Mouse (Mus musculus) myocyte (in vitro differentiated cells): ENCODE results near the gene B130006D01Rik. TPM values are rescaled to one million over a fixed set of nuclear protein-coding genes. Genes with fewer than 3 reads are reported as not detected.

ENCODE experiments used
- H3K27me3 ChIP-seq: one replicate; pipeline ENCODE4 v1.6.1; 2011; ENCODE audit not compliant: control insufficient read depth, insufficient read depth, insufficient read length
- H3K36me3 ChIP-seq: one replicate; pipeline ENCODE4 v1.6.1; 2011; ENCODE audit not compliant: control insufficient read depth, insufficient read depth
- H3K4me2 ChIP-seq: one replicate; pipeline ENCODE4 v1.6.1; 2011; ENCODE audit warnings: low read depth, control low read depth
- H3K4me3 ChIP-seq: one replicate; pipeline ENCODE4 v1.5.1; 2011; ENCODE audit warnings: mild to moderate bottlenecking, control low read depth, moderate library complexity
- H3K79me2 ChIP-seq: one replicate; pipeline ENCODE4 v1.6.1; 2011; ENCODE audit not compliant: control insufficient read depth, insufficient read depth
- H3ac ChIP-seq: one replicate; pipeline ENCODE4 v1.6.1; 2011; ENCODE audit not compliant: control insufficient read depth, insufficient read length
- CEBPB ChIP-seq: IDR thresholded peaks from 2 replicates; pipeline ENCODE4 v1.6.1; 2011; ENCODE audit warnings: mild to moderate bottlenecking, moderate library complexity; ENCODE audit not compliant: poor library complexity, insufficient read depth, severe bottlenecking
- E2F4 ChIP-seq: IDR thresholded peaks from one replicate; pipeline ENCODE4 v1.6.1; 2011; ENCODE audit warnings: mild to moderate bottlenecking, control low read depth, moderate library complexity; ENCODE audit not compliant: insufficient read depth
- MAX ChIP-seq: IDR thresholded peaks from one replicate; pipeline ENCODE4 v1.6.1; 2011; ENCODE audit warnings: low read depth, mild to moderate bottlenecking, control low read depth
- MYOD1 ChIP-seq, 3 experiments: IDR thresholded peaks; one replicate each; pipeline ENCODE4 v1.6.1; 2011; ENCODE audit warnings: control low read depth in 2 of 3, low read depth in 2 of 3, mild to moderate bottlenecking in 2 of 3, moderate library complexity in 1 of 3; ENCODE audit not compliant: insufficient read length in 2 of 3, control insufficient read depth in 1 of 3
- MYOG ChIP-seq, 3 experiments: IDR thresholded peaks; one replicate each; pipeline ENCODE4 v1.6.1; 2011; ENCODE audit warnings: control low read depth in 2 of 3, low read depth in 2 of 3, mild to moderate bottlenecking in 2 of 3; ENCODE audit not compliant: insufficient read length in 2 of 3, control insufficient read depth in 1 of 3, insufficient read depth in 1 of 3
- POLR2A ChIP-seq: IDR thresholded peaks from one replicate; pipeline ENCODE4 v1.6.1; 2011; ENCODE audit warnings: low read depth, mild to moderate bottlenecking, control low read depth, moderate library complexity; ENCODE audit not compliant: insufficient read length
- POLR2AphosphoS2 ChIP-seq: IDR thresholded peaks from one replicate; pipeline ENCODE4 v1.6.1; 2011; ENCODE audit warnings: low read depth, control low read depth; ENCODE audit not compliant: insufficient read length
- REST ChIP-seq: IDR thresholded peaks from one replicate; pipeline ENCODE4 v1.6.1; 2011; ENCODE audit warnings: mild to moderate bottlenecking, control low read depth, moderate library complexity; ENCODE audit not compliant: insufficient read depth, insufficient read length
- SRF ChIP-seq: IDR thresholded peaks from one replicate; pipeline ENCODE4 v1.6.1; 2011; ENCODE audit warnings: low read depth; ENCODE audit not compliant: control insufficient read depth, insufficient read length
- TCF12 ChIP-seq: IDR thresholded peaks from one replicate; pipeline ENCODE4 v1.6.1; 2011; ENCODE audit warnings: mild to moderate bottlenecking, control low read depth; ENCODE audit not compliant: poor library complexity, insufficient read depth, severe bottlenecking
- TCF3 ChIP-seq: IDR thresholded peaks from one replicate; pipeline ENCODE4 v1.6.1; 2011; ENCODE audit warnings: low read depth, control low read depth; ENCODE audit not compliant: insufficient read length
- USF1 ChIP-seq: IDR thresholded peaks from one replicate; pipeline ENCODE4 v1.6.1; 2011; ENCODE audit warnings: low read depth, mild to moderate bottlenecking, control low read depth, moderate library complexity
- polyA plus RNA-seq: library from polyadenylated mRNA; unstranded; fragments of >200 nt; fragmentation: generic; extraction: Trizol; gene quantifications from one replicate; pipeline ENCODE4 v1.2.1, GENCODE M21; 2012; ENCODE audit warnings: missing spikeins

B130006D01Rik gene
- polyA plus RNA-seq, 1 experiment, result 0.02 TPM

GRCm38 (mm10) chr11:95681995-95682601, 41.3 kb upstream of the B130006D01Rik start:
- peaks cover 8% of the 10 kb centered on the region for H3K36me3 ChIP-seq
- H3K27me3 ChIP-seq, result no peaks in the 10 kb centered on the region
- H3ac ChIP-seq, result no peak overlapping the region
- no peak overlapping the region for H3K4me3 ChIP-seq
- H3K79me2 ChIP-seq, result no peaks in the 10 kb centered on the region
- H3K4me2 ChIP-seq, result no peak overlapping the region
- no peak for TF ChIP-seq MYOD1 (IDR thresholded peaks at IDR 0.05; ENCODE audit: control insufficient read depth in 1 of 3, insufficient read length in 2 of 3, low read depth in 2 of 3)

GRCm38 (mm10) chr11:95682946-95683345, 40.4 kb upstream of the B130006D01Rik start:
- H3ac ChIP-seq, result no peak overlapping the region
- H3K27me3 ChIP-seq, result no peaks in the 10 kb centered on the region

GRCm38 (mm10) chr11:95686031-95686430, 37.4 kb upstream of the B130006D01Rik start:
- Histone ChIP-seq H3K4me3 (no peak overlapping the region), H3ac (no peak overlapping the region), H3K27me3 (no peaks in the 10 kb centered on the region), H3K36me3 (no peaks in the 10 kb centered on the region), H3K79me2 (no peaks in the 10 kb centered on the region), H3K4me2 (no peak overlapping the region)
- no peak for TF ChIP-seq TCF12
- TF ChIP-seq MYOG (IDR thresholded peaks at IDR 0.05; ENCODE audit: control insufficient read depth in 1 of 3, insufficient read depth in 1 of 3, insufficient read length in 2 of 3, low read depth in 2 of 3), result no peak
- no peak for TF ChIP-seq E2F4
- TF ChIP-seq SRF, result no peak
- no peak for TF ChIP-seq REST
- TF ChIP-seq CEBPB, result no peak
- TF ChIP-seq TCF3, result no peak
- no peak for TF ChIP-seq MYOD1 (IDR thresholded peaks at IDR 0.05; ENCODE audit: control insufficient read depth in 1 of 3, insufficient read length in 2 of 3, low read depth in 2 of 3)
- TF ChIP-seq USF1, result no peak
- no peak for TF ChIP-seq POLR2AphosphoS2
- no peak for TF ChIP-seq POLR2A
- no peak for TF ChIP-seq MAX

More at GRCm38 (mm10) chr11:95682946-95683345, 40.4 kb upstream of the B130006D01Rik start:
- no peak for TF ChIP-seq MYOD1 (IDR thresholded peaks at IDR 0.05; ENCODE audit: control insufficient read depth in 1 of 3, insufficient read length in 2 of 3, low read depth in 2 of 3)
- TF ChIP-seq E2F4, result no peak
- no peak for TF ChIP-seq TCF3
- no peak for TF ChIP-seq USF1
- no peak for TF ChIP-seq MAX
- TF ChIP-seq MYOG (IDR thresholded peaks at IDR 0.05; ENCODE audit: control insufficient read depth in 1 of 3, insufficient read depth in 1 of 3, insufficient read length in 2 of 3, low read depth in 2 of 3), result no peak
- TF ChIP-seq REST, result no peak
- no peak overlapping the region for H3K4me2 ChIP-seq
- no peak overlapping the region for H3K4me3 ChIP-seq
- no peaks in the 10 kb centered on the region for H3K79me2 ChIP-seq
- peaks cover 8% of the 10 kb centered on the region for H3K36me3 ChIP-seq

GRCm38 (mm10) chr11:95687084-95687656, 36.2 kb upstream of the B130006D01Rik start:
- TF ChIP-seq MYOG (IDR thresholded peaks at IDR 0.05; ENCODE audit: control insufficient read depth in 1 of 3, insufficient read depth in 1 of 3, insufficient read length in 2 of 3, low read depth in 2 of 3), result no peak
- TF ChIP-seq MYOD1 (IDR thresholded peaks at IDR 0.05; ENCODE audit: control insufficient read depth in 1 of 3, insufficient read length in 2 of 3, low read depth in 2 of 3), result no peak
- TF ChIP-seq POLR2AphosphoS2, result no peak
- no peak for TF ChIP-seq REST
- no peak for TF ChIP-seq POLR2A
- no peak for TF ChIP-seq MAX
- TF ChIP-seq TCF3, result no peak
- no peak for TF ChIP-seq CEBPB
- TF ChIP-seq E2F4, result no peak
- no peak for TF ChIP-seq USF1
- TF ChIP-seq SRF, result no peak
- TF ChIP-seq TCF12, result no peak
- Histone ChIP-seq H3K4me2 (no peak overlapping the region), H3K36me3 (no peaks in the 10 kb centered on the region), H3K27me3 (no peaks in the 10 kb centered on the region), H3K4me3 (no peak overlapping the region), H3ac (no peak overlapping the region), H3K79me2 (no peaks in the 10 kb centered on the region)

- Histone ChIP-seq H3K4me3 (no peak overlapping the region), H3ac (no peak overlapping the region), H3K79me2 (no peaks in the 10 kb centered on the region), H3K4me2 (no peak overlapping the region), H3K36me3 (no peaks in the 10 kb centered on the region), H3K27me3 (no peaks in the 10 kb centered on the region)
- no peak for TF ChIP-seq TCF3
- no peak for TF ChIP-seq CEBPB
- TF ChIP-seq USF1, result no peak
- no peak for TF ChIP-seq POLR2AphosphoS2
- no peak for TF ChIP-seq REST
Measured at GRCm38 (mm10) chr11:95688515-95688914, 34.9 kb upstream of the B130006D01Rik start.
